Mouse (Mus musculus) liver, embryonic 14.5 days (tissue): ENCODE results near the gene Pcbd2.

Experiments
- CTCF ChIP-seq: IDR thresholded peaks from 2 replicates; pipeline ENCODE4 v1.5.1; 2016; ENCODE audit warnings: antibody characterized with exemption, low read depth, control low read depth
- EP300 ChIP-seq: IDR thresholded peaks from 2 replicates; pipeline ENCODE4 v1.6.1; 2016; ENCODE audit warnings: antibody characterized with exemption, low read depth

DNA sequence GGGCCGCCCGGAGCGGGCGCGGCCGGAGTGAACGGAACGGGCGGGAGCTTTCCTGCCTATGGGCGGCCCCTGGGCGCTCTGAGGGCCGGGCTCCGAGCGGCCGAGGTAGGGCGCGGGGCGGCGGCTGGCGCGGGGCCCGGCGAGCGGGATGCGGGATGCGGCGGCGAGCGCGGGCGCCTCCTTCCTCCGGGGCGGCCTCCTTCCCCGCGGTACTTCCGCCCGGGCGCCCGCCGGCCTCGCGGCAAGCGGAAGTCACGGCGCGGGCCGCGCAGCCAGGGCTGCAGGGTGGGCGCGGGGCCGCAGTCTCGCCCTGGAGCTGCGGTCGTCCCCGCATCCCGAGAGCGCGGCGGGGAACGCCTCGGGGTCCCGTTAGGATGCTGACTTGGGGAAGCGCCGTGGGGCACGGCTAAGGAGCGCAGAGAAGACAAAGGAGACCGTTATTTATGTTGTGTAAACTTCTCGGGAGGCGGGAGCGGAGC, 33.9 kb upstream of the Pcbd2 start:
- TF ChIP-seq CTCF (no peak), EP300 (no peak)
